Mouse (Mus musculus) liver, adult (tissue): ENCODE results near the gene Zfp683.

ENCODE experiments used
- GATA4 ChIP-seq: IDR thresholded peaks from 2 replicates; pipeline ENCODE4 v1.6.1; 2014; ENCODE audit warnings: mild to moderate bottlenecking, low read length; ENCODE audit not compliant: insufficient replicate concordance

The Zfp683 gene

DNA sequence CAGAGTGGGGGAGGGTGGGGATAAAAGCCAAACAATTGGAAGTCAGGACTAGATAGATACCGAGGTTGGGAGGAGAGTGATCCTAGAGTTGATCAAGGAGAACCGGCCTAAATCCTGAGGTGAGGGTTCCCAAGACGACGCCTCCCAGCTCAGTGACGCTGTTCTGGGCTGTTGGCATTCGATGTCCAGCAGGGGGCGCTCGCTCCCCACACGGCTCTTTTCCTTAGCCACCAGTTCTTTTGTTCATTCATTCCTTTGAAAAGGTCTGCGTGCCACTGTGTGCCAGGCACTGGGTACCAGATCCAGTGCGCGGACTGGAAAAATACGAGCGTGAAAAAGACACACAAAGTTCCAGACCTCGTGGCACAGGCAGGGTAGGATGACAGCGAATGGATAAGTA lies 17.7 kb upstream of the Zfp683 start:
- TF ChIP-seq GATA4: no peak

DNA sequence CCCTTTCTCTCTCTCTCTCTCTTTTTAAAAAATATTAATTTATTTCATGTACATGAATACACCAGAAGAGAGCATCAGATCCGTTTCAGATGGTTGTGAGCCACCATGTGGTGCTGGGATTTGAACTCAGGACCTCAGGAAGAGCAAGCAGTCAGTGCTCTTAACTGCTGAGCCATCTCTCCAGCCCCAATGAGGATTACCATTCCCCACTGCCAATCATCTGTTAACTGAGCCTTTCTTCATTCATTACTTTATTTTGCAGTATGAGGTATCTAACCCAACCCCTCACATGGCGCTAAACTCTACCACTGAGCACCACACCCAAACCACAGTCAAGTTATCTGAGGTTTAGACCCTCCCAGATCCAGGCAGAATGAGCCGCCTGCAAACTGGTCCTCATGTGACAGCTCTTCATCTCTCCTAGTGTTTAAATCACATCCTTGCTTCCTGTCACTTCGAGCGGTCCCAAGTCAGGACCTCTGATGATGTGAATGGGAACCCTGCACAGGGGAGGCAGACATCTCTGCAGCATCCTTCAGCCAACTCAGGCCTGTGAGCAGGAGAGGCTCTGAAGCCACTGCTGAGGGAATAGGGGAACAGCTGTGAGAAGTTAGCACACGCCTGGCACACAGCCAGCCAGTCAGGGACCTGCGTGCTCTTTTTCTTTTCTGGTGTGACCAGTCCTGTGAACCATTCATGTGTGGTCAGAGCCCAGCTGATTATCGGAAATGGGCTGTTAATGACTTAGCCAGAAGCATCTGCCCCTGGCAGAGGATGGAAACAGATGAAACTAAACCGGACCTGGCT lies 12.1 kb upstream of the Zfp683 start:
- TF ChIP-seq GATA4: no peak

DNA sequence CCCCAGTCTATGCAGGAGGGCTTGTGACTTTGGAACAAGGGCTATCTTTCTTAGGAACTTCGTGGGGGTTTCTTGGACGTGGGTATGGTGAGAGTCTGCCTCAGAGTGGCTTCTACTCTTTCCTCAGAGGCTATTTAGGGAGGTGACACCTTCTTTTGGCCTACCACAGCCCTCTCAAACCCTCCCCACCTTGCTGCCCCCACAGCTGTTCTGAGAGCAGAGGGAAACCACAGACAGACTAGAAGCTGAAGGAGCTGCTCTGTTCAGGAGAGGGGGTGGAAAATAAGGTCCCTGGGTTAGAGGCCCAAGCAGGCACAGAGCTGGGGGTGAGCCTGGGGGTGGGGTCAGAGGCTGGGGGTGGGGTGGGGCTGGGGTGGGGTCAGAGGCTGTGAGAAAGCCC lies 10.6 kb upstream of the Zfp683 start:
- no peak for TF ChIP-seq GATA4

DNA sequence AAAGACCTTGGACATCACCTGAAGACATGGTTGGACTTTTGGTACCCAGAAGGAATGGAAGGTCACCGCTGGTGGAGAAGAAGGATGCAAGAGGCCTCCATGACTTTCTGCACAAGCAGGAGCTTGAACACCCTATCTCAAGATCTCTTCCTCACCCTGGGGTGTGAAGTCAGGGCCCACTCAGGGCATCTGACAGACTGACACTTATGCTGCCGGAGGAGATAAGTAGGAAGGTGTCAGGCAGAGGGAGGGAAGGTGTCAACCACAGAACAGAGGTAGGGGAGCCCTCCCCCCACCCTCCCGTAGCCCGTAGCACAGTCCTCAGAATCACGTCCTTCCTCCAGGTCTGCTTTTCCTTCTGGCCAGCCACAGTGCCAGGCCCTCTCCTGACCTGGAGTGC lies 6.0 kb upstream of the Zfp683 start:
- TF ChIP-seq GATA4: no peak

DNA sequence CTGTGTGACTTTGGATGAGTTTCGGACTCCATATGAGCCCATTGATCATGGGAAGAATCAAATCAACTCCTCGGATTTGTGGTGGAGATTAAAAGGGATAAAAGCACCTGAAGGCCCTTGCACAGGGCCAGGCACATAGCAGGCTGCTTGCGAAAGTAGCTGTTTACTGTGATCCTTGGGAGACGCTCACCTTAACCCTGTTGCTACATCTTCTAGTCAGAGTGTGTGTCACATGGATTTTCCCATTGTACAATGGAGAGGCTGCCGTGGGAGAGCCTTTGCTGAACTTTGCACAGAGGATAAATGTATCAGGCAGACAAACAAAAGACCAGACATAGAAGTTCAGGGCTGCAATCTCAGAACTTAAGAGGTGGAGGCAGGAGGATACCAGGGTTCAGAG lies 1.7 kb upstream of the Zfp683 start:
- TF ChIP-seq GATA4: no peak

DNA sequence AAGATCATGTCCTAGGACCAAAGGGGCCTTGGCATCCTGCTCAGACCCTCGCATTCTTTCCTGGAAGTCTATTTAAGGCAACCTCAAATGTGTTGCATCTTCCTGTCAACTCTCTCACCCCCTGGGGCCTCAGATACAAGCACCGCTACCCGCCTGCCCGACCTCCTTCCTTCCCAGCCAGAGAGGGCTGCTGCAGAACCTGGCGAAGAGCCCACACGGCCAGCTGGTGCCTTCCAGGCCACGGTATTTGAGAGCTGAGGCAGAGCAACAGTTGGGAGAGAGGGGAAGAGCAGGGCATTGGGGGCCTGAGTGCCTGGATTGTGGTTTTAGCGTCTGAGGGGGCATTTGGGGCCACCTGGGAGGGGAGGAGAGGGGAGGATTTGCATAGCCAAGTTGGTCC lies 1.1 kb upstream of the Zfp683 start:
- no peak for TF ChIP-seq GATA4

DNA sequence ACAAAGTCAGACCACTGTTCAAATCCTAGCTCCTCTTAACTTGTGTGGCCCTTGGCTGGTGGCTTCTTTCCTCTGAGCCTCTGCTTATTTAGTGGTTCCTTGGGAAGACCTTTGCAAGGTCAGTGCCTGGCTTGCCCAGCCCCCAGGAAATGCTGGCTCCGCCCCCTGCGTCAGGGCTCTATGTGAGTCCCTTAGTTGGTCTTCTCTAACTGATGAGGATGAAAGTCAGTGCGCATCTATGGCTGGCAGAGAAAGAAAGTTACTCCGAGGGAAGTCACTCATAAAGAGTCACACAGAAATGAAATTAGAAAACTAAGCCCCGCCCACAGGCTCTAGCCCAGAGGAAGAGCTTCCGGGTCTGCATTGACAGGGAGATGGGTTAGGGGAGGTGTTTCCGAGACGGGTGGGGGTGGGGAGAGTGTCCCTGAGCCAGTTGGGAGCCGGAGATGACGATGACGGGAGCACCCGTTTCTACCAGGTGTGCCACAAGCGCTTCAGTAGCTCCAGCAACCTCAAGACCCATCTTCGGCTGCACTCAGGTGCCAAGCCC lies 4.6 kb downstream of the Zfp683 start:
- no peak for TF ChIP-seq GATA4

DNA sequence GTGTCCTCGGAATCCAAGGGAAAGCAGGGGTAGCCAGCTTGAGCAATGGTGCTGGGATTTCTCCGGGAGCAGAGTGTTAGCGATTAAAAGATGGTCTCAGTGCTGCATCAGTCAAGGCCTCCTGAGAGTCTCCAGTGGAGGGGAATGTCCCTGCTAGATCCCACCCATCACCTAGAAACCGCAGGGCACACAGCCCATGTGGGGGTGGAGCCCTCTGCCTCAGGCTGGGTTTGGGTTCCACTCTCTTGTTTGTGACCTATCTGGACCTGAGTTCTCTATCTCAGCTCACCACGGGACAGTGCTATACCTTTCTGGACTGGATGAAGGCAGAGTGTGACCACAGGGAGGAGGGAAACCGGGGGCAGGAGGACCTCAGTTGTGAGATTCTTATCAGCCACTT lies 5.3 kb downstream of the Zfp683 start:
- TF ChIP-seq GATA4: no peak

DNA sequence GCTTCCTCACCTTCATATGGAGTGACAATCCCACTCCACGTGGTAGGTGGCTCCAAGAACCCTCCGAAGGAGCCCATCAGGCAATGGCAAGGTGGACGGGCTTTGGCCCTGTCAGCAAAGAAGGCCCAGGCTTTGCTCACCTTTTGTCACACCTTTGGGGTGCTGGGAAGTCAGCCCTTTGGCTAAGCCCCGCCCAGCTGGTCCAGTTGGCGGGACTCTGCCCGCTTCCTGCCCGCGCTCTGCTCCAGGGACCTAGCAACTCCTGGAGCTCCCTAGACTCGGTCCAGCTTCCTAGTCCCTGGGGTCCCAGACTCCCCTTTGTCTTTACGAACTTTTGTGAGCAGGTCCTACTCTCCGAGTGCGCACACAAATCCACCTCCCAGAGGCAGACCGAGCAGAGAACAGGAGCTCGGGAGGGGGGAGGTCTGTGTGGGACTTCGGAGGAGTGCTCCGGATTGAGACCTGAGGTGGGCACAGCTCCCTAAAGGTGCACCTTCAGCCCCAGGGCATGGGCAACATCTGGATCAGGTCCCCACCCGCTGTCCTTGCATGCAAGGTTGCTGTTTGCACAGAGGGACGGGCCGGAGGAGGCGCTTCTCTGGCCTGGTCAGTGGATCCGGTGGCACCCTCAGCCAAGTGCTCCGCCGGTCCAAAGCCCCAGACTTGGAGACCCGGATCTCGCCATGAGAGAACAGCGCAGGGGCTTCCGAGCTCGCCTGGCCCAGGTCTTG lies 6.7 kb downstream of the Zfp683 start, which contains the start of gene Crybg2:
TSS of gene Crybg2 (plus strand) at position 681 of the 731 bp plus-strand sequence.
- no peak for TF ChIP-seq GATA4

DNA sequence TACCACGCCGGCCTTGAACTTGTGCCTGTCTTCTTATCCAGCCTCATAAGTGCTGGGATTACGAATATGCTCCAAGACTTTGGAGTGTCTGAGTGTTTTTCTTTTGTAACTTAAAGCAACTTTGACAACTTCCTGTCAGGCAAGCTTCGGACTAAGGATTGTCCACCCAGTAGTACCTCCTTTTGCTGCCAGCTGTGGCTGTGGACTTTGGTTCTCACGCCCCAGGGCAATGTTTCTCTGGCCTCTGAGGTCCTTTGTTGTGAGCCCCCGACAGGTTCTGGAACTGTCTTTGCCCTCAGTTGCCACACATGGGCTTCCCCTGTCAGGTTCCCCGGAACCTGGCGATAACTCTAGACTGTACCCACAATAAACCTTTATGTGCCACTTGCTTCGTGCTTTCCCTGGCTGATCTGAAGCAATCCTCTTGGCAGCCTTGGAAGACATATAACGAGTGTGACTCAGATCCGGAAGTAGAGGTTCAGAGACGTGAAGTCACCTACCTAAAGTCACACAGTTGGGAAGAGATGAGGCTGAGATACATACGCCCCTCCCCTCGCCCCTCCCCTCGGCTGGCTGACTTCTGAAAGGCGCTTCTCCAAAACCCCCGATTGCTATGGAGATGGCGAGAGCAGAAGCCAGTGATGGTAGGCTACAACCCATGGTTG lies 7.7 kb downstream of the Zfp683 start:
- no peak for TF ChIP-seq GATA4

DNA sequence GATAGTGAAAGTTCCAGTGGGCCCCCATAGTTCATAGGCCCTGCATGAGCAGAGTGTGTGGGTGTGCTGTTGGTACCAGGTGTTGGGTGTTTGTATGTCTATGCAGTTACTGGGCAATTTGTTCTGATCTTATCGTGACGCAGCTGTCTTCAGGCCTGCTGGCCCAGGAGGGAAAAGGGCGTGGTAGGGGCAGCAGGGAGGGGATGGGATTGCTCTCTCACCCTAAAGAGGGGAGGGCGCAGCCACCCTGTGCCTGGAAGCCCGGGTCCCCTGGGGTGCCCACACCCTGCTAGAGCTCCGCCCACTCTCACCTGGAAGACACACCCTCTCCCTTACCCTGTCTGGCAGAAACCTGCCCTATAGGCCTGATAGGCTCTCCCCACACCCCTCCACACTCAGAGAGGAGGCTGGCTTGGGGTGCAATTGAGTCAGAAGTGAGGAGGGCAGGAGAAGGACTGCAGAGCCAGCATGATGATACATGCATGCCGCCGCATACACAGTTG lies 8.4 kb downstream of the Zfp683 start:
- TF ChIP-seq GATA4: no peak

DNA sequence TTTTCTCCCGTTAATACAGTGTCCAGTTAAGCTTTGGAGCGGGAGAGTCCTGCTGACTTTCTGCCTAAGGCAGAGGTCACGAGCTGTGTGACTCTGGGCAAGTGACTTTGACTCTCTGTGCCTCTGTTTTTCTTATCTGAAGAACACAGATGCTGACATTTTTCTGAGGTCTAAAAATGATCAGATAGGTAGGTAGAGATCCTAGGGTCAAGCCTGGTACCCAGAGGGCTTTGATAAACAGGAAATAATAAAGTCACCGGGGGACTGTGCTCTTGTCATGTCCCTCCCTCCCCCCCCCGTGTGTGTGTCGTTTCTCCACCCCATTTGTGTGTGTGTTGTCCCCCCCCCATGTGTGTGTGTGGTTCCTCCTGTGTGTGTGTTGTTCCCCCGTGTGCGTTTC lies 8.9 kb downstream of the Zfp683 start:
- no peak for TF ChIP-seq GATA4

DNA sequence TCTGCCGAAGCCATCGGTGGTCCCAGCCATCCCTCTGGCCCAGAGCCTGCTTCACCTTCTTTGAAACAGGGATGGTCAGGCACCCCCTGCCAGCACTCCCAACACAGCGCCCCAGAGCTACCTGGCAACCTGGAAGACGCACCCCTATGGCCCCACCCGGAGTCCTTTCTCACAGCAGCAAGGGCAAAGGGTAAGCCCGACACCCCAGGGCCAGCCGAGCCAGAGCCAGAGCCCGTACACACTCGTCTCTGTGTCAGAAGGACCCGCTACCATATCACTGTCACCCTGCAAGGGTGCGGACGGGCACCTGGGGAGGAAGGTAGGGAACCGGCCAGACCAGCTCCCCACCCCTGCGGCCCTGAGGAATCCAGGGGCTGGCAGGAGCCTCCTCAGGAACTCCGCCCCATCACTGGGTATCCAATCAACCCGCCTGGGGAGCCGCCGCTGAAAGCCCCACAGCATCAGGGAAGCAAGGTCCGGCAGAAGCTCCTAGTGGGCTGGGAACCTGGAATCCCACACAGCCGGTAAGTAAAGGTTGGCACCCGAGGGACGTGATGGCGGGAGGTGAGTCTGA lies 11.9 kb downstream of the Zfp683 start:
- TF ChIP-seq GATA4: no peak

DNA sequence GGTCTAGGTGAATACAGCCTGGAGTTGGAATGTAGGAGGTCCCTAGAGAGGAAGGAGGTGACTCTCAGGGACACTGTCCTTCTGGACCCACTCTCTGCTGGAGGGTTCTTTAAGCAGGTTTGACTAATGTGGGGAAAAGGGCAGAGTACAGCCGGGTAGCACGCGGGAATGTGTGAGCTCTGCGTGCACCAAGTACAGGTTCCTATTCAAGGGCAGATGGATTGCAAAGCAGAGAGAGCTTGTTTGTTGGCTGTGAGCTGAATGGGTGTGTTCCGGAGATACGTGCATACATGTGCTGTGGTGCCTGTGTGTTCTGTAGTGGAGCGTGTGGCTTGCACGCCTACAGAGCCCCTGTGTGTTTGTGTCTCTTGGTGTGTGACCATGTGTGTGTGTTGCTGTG lies 13.7 kb downstream of the Zfp683 start:
- TF ChIP-seq GATA4: no peak
